Mouse (Mus musculus) hindbrain, embryonic 11.5 days (tissue): ENCODE data around the gene Pstk. TPM values are rescaled to one million over a fixed set of nuclear protein-coding genes. Genes with fewer than 3 reads are reported as not detected.
A peak's percentile ranks its signal among the peaks of the same experiment; 100 is the strongest.

Experiments
- ATAC-seq: fragments of 200-750 bp; cut with Nextera tagmentation; 2 replicates; pipeline ENCODE4 v1.8.0; 2017; ENCODE audit warnings: mild to moderate bottlenecking, moderate TSS enrichment, moderate library complexity; ENCODE audit not compliant: low FRiP score
- DNase-seq: peaks from one replicate; pipeline ENCODE4 v3.0.0-alpha.2; 2015; ENCODE audit warnings: low spot score
- H3K27ac ChIP-seq: fragments of 300-500 bp; sonication (generic); 2 replicates; pipeline ENCODE4 v1.5.1; 2014; ENCODE audit warnings: mild to moderate bottlenecking, low read depth, low read length
- H3K27me3 ChIP-seq: fragments of 300-500 bp; sonication (generic); 2 replicates; pipeline ENCODE4 v1.6.1; 2014; ENCODE audit warnings: mild to moderate bottlenecking, low read length, moderate library complexity, mixed read lengths; ENCODE audit not compliant: control insufficient read depth, insufficient read depth
- H3K36me3 ChIP-seq: fragments of 300-500 bp; sonication (generic); 2 replicates; pipeline ENCODE4 v1.6.1; 2014; ENCODE audit warnings: mild to moderate bottlenecking, low read length, moderate library complexity, mixed read lengths; ENCODE audit not compliant: control insufficient read depth, insufficient read depth
- H3K4me1 ChIP-seq: fragments of 300-500 bp; sonication (generic); replicated peaks from 2 replicates; pipeline ENCODE4 v1.6.1; 2014; ENCODE audit warnings: low read length, mixed read lengths; ENCODE audit not compliant: control insufficient read depth, insufficient read depth
- H3K4me2 ChIP-seq: fragments of 300-500 bp; sonication (generic); replicated peaks from 2 replicates; pipeline ENCODE4 v1.6.1; 2014; ENCODE audit warnings: mild to moderate bottlenecking, low read depth, low read length
- H3K4me3 ChIP-seq: fragments of 300-500 bp; sonication (generic); 2 replicates; pipeline ENCODE4 v1.5.1; 2014; ENCODE audit warnings: low read depth, low read length
- H3K9ac ChIP-seq: fragments of 300-500 bp; sonication (generic); 2 replicates; pipeline ENCODE4 v1.6.1; 2014; ENCODE audit warnings: low read depth, low read length
- H3K9me3 ChIP-seq: fragments of 300-500 bp; sonication (generic); 2 replicates; pipeline ENCODE4 v1.6.1; 2016; ENCODE audit warnings: low read length; ENCODE audit not compliant: control insufficient read depth
- WGBS: fragments of 180-500 bp; shearing (Covaris S2); extraction: QIAGEN DNeasy Blood & Tissue Kit; methylation state at CpG from one replicate; pipeline ENCODE4 v1.1.7; 2014; 5-methylcytosine and 5-hydroxymethylcytosine counted together
- polyA plus RNA-seq: library from polyadenylated mRNA; unstranded; fragments of >200 nt; fragmentation: Nextera tagmentation; extraction: Ambion mirVana; gene quantifications from 2 replicates; pipeline ENCODE4 v1.2.1, GENCODE M21; 2014

The Pstk gene
- polyA plus RNA-seq: 59.4 and 63.3 TPM in 2 replicates

- peak within 1 kb of the TSS; percentile 73 for H3K4me3 ChIP-seq
- no peaks in the 10 kb centered on the region; the same call in 1 of the 2 replicates for H3K4me1 ChIP-seq
- no peaks in the 10 kb centered on the region for H3K27me3 ChIP-seq
- H3K4me2 ChIP-seq: peak within 1 kb of the TSS; percentile 70
- ATAC-seq: peak; percentile 94
- 4% methylated on average over 47 of the region's 47 CpGs for WGBS
- H3K9ac ChIP-seq: peak within 1 kb of the TSS; percentile 91
- peak within 1 kb of the TSS; percentile 86 for H3K27ac ChIP-seq
- H3K36me3 ChIP-seq: no peaks in the 10 kb centered on the region
- peak; percentile 93 for DNase-seq
- H3K9me3 ChIP-seq: no peaks in the 10 kb centered on the region
These were observed at the start of gene Pstk for GRCm38 (mm10) chr7:131370648-131371469. Gene Pstk (plus strand): TSS chr7:131371141.

GRCm38 (mm10) chr7:131322192-131322591, 48.7 kb upstream of the Pstk start, which contains the start of gene Cuzd1:
Gene Cuzd1 (minus strand): TSS chr7:131322292.
- Histone ChIP-seq H3K27me3 (no peaks in the 10 kb centered on the region), H3K4me3 (no peak within 1 kb of the TSS), H3K27ac (no peak within 1 kb of the TSS), H3K9me3 (no peaks in the 10 kb centered on the region), H3K4me1 (no peaks in the 10 kb centered on the region), H3K9ac (no peak within 1 kb of the TSS), H3K4me2 (no peak within 1 kb of the TSS), H3K36me3 (no peaks in the 10 kb centered on the region)
- DNase-seq (no peak), ATAC-seq (no peak)
- WGBS: 81% methylated on average over 2 of the region's 2 CpGs

- DNase-seq (no peak), ATAC-seq (no peak)
- Histone ChIP-seq H3K4me2 (no peak overlapping the region), H3K27ac (no peak overlapping the region), H3K9ac (no peak overlapping the region), H3K4me3 (no peak overlapping the region), H3K36me3 (no peaks in the 10 kb centered on the region), H3K9me3 (no peaks in the 10 kb centered on the region), H3K27me3 (no peaks in the 10 kb centered on the region), H3K4me1 (no peaks in the 10 kb centered on the region)
- WGBS: 86% methylated on average over 5 of the region's 5 CpGs
These were observed 43.9 kb upstream of the Pstk start for GRCm38 (mm10) chr7:131327054-131327453.

- WGBS: 93% methylated on average over 5 of the region's 5 CpGs
- Histone ChIP-seq H3K27me3 (no peaks in the 10 kb centered on the region), H3K27ac (no peak within 1 kb of the TSS), H3K4me2 (no peak within 1 kb of the TSS), H3K36me3 (no peaks in the 10 kb centered on the region), H3K4me3 (no peak within 1 kb of the TSS), H3K9me3 (no peaks in the 10 kb centered on the region), H3K4me1 (no peaks in the 10 kb centered on the region), H3K9ac (no peak within 1 kb of the TSS)
- ATAC-seq (no peak), DNase-seq (no peak)
These were observed 41.5 kb upstream of the Pstk start, which contains the start of gene Fam24b for GRCm38 (mm10) chr7:131329416-131329815. Gene Fam24b (minus strand): TSS chr7:131329516.

- H3K4me2 ChIP-seq: no peak overlapping the region
- no peak overlapping the region for H3K9ac ChIP-seq
- WGBS: 84% methylated on average over 2 of the region's 2 CpGs
- H3K27ac ChIP-seq: no peak overlapping the region
- no peaks in the 10 kb centered on the region for H3K36me3 ChIP-seq
- no peak overlapping the region for H3K4me3 ChIP-seq
- no peaks in the 10 kb centered on the region for H3K9me3 ChIP-seq
- no peak for DNase-seq
- ATAC-seq: no peak
- no peaks in the 10 kb centered on the region for H3K4me1 ChIP-seq
- H3K27me3 ChIP-seq: no peaks in the 10 kb centered on the region
These were observed 39.3 kb upstream of the Pstk start for GRCm38 (mm10) chr7:131331688-131332087.

GRCm38 (mm10) chr7:131333564-131333963, 37.4 kb upstream of the Pstk start, which contains the start of gene Fam24a:
Gene Fam24a (plus strand): TSS chr7:131333864.
- ATAC-seq (no peak), DNase-seq (no peak)
- Histone ChIP-seq H3K4me1 (no peaks in the 10 kb centered on the region), H3K4me2 (no peak within 1 kb of the TSS), H3K9me3 (no peaks in the 10 kb centered on the region), H3K27me3 (no peaks in the 10 kb centered on the region), H3K9ac (no peak within 1 kb of the TSS), H3K27ac (no peak within 1 kb of the TSS), H3K36me3 (no peaks in the 10 kb centered on the region), H3K4me3 (no peak within 1 kb of the TSS)
- WGBS: 45% methylated on average over 1 of the region's 1 CpGs

GRCm38 (mm10) chr7:131337502-131338068, 33.4 kb upstream of the Pstk start:
- no peak overlapping the region for H3K4me2 ChIP-seq
- peak; percentile 11 for DNase-seq

GRCm38 (mm10) chr7:131345856-131346541, 24.9 kb upstream of the Pstk start:
- DNase-seq: no peak
- H3K27me3 ChIP-seq: no peaks in the 10 kb centered on the region
- H3K9me3 ChIP-seq: no peaks in the 10 kb centered on the region
- no peak overlapping the region for H3K27ac ChIP-seq
- no peak overlapping the region for H3K4me2 ChIP-seq
- ATAC-seq: no peak
- H3K4me3 ChIP-seq: no peak overlapping the region
- WGBS: 78% methylated on average over 7 of the region's 7 CpGs
- no peaks in the 10 kb centered on the region for H3K4me1 ChIP-seq
- no peak overlapping the region for H3K9ac ChIP-seq
- H3K36me3 ChIP-seq: peaks cover 4% of the 10 kb centered on the region; the same call in 1 of the 2 replicates

More at GRCm38 (mm10) chr7:131337502-131338068, 33.4 kb upstream of the Pstk start:
- ATAC-seq: peak; percentile 53; the same call in 1 of the 2 replicates
- H3K9me3 ChIP-seq: no peaks in the 10 kb centered on the region
- no peaks in the 10 kb centered on the region for H3K4me1 ChIP-seq
- H3K4me3 ChIP-seq: no peak overlapping the region
- no peaks in the 10 kb centered on the region for H3K27me3 ChIP-seq
- no peak overlapping the region for H3K27ac ChIP-seq
- 52% methylated on average over 8 of the region's 8 CpGs for WGBS
- no peaks in the 10 kb centered on the region for H3K36me3 ChIP-seq
- H3K9ac ChIP-seq: no peak overlapping the region
